Mouse (Mus musculus) G1E (cell line): Measurements from ENCODE around the gene Tbx6. TPM values are rescaled to one million over a fixed set of nuclear protein-coding genes. Genes with fewer than 3 reads are reported as not detected.

ENCODE experiments used
- ATAC-seq: 2 replicates; pipeline ENCODE4 v1.8.0; 2016; ENCODE audit warnings: mild to moderate bottlenecking; ENCODE audit not compliant: insufficient number of reproducible peaks, poor library complexity, low FRiP score, severe bottlenecking; ENCODE audit errors: extremely low read depth
- DNase-seq: peaks from one replicate; pipeline ENCODE4 v3.0.0; 2012; ENCODE audit warnings: low spot score
- H3K27me3 ChIP-seq: 2 replicates; pipeline ENCODE4 v1.6.1; 2012; ENCODE audit warnings: mild to moderate bottlenecking, low read length, inconsistent platforms; ENCODE audit not compliant: insufficient read depth
- H3K36me3 ChIP-seq: replicated peaks from 2 replicates; pipeline ENCODE3; 2012; ENCODE audit warnings: mild to moderate bottlenecking, inconsistent platforms
- H3K4me1 ChIP-seq: 2 replicates; pipeline ENCODE4 v1.6.1; 2012; ENCODE audit warnings: low read depth, low read length, inconsistent platforms, mixed read lengths; ENCODE audit not compliant: insufficient read depth
- H3K4me3 ChIP-seq: 2 replicates; pipeline ENCODE4 v1.5.1; 2012; ENCODE audit warnings: low read depth, mild to moderate bottlenecking, inconsistent platforms, low read length, moderate library complexity, mixed read lengths
- H3K9me3 ChIP-seq: replicated peaks from 2 replicates; pipeline ENCODE4 v1.6.1; 2012; ENCODE audit warnings: inconsistent platforms
- CTCF ChIP-seq: IDR thresholded peaks from 2 replicates; pipeline ENCODE4 v1.5.1; 2012; ENCODE audit warnings: low read depth, low read length, inconsistent platforms, mixed read lengths
- GATA1 ChIP-seq: IDR thresholded peaks from 2 replicates; pipeline ENCODE4 v1.6.1; 2012; ENCODE audit warnings: borderline replicate concordance, low read length, inconsistent platforms, mixed read lengths
- GATA2 ChIP-seq: IDR thresholded peaks from 2 replicates; pipeline ENCODE4 v1.6.1; 2012; ENCODE audit warnings: low read depth, low read length, inconsistent platforms, borderline replicate concordance
- POLR2AphosphoS5 ChIP-seq: IDR thresholded peaks from 2 replicates; pipeline ENCODE4 v1.6.1; 2012; ENCODE audit warnings: low read depth, low read length, inconsistent platforms; ENCODE audit not compliant: insufficient replicate concordance
- TAL1 ChIP-seq: conservative IDR thresholded peaks from 2 replicates; pipeline ENCODE4 v1.6.1; 2012; ENCODE audit warnings: low read depth, low read length, inconsistent platforms, mixed read lengths
- polyA plus RNA-seq: library from polyadenylated mRNA; stranded (reverse); fragments of >175 nt; gene quantifications from 2 replicates; pipeline ENCODE4 v1.2.3, GENCODE M21; 2012
- total RNA-seq, 2 experiments: library from RNA; stranded (forward) in 1 of 2; stranded (reverse) in 1 of 2; fragments of 200-1000 nt in 1 of 2; fragments of >200 nt in 1 of 2; fragmentation: Nextera tagmentation in 1 of 2; gene quantifications; 2 replicates each; pipeline ENCODE4 v1.2.3; 2014 to 2017

Tbx6 gene
- total and polyA plus RNA-seq, 3 experiments = 0.11 to 8.4 (median 1.1) TPM

GRCm38 (mm10) chr7:126833294-126833693 is 52.0 kb downstream of the Tbx6 start:
- no peaks in the 10 kb centered on the region for H3K9me3 ChIP-seq
- H3K27me3 ChIP-seq = peaks cover 60% of the 10 kb centered on the region
- H3K4me3 ChIP-seq = no peak overlapping the region
- H3K36me3 ChIP-seq = no peaks in the 10 kb centered on the region
- no peak for TF ChIP-seq GATA2
- no peak for TF ChIP-seq GATA1
- TF ChIP-seq TAL1 = no peak
- TF ChIP-seq POLR2AphosphoS5 = no peak
- TF ChIP-seq CTCF = no peak
- DNase-seq (no peak), ATAC-seq (no peak)
- H3K4me1 ChIP-seq = peaks cover 14% of the 10 kb centered on the region

Other genes with a start within 250 kb of the Tbx6 start
Only the 20 nearest of the 32 such genes appear.
- 13.4 and 24.8 TPM in 2 replicates for gene Nupr1, start 150.6 kb upstream of the Tbx6 start, total RNA-seq (2014; fragmentation: Nextera tagmentation)
- 0.41 and 1.1 TPM in 2 replicates for gene Nupr1, start 150.6 kb upstream of the Tbx6 start, total RNA-seq (2017)
- 9.8 and 11.1 TPM in 2 replicates for gene Nupr1, start 150.6 kb upstream of the Tbx6 start, polyA plus RNA-seq
- gene Sgf29, start 132.2 kb upstream of the Tbx6 start, total RNA-seq (2014; fragmentation: Nextera tagmentation) = 159 and 175 TPM in 2 replicates
- 36.8 and 57.3 TPM in 2 replicates for gene Sgf29, start 132.2 kb upstream of the Tbx6 start, total RNA-seq (2017)
- gene Sgf29, start 132.2 kb upstream of the Tbx6 start, polyA plus RNA-seq = 61.3 and 124 TPM in 2 replicates
- gene Sult1a1, start 105.1 kb upstream of the Tbx6 start, total RNA-seq (2014; fragmentation: Nextera tagmentation) = not detected in 2 replicates
- gene Sult1a1, start 105.1 kb upstream of the Tbx6 start, total RNA-seq (2017) = 0.12 and 0.33 TPM in 2 replicates
- gene Sult1a1, start 105.1 kb upstream of the Tbx6 start, polyA plus RNA-seq = not detected in 2 replicates
- gene Bola2, start 86.1 kb upstream of the Tbx6 start, total RNA-seq (2014; fragmentation: Nextera tagmentation) = 77.5 and 93.8 TPM in 2 replicates
- gene Bola2, start 86.1 kb upstream of the Tbx6 start, total RNA-seq (2017) = 117 and 161 TPM in 2 replicates
- 189 and 303 TPM in 2 replicates for gene Bola2, start 86.1 kb upstream of the Tbx6 start, polyA plus RNA-seq
- 3.5 and 3.8 TPM in 2 replicates for gene Slx1b, start 85.7 kb upstream of the Tbx6 start, total RNA-seq (2014; fragmentation: Nextera tagmentation)
- 4.5 and 7.0 TPM in 2 replicates for gene Slx1b, start 85.7 kb upstream of the Tbx6 start, total RNA-seq (2017)
- 4.9 and 8.1 TPM in 2 replicates for gene Slx1b, start 85.7 kb upstream of the Tbx6 start, polyA plus RNA-seq
- 36.0 and 50.1 TPM in 2 replicates for gene Coro1a, start 73.7 kb upstream of the Tbx6 start, total RNA-seq (2014; fragmentation: Nextera tagmentation)
- 162 and 174 TPM in 2 replicates for gene Coro1a, start 73.7 kb upstream of the Tbx6 start, total RNA-seq (2017)
- 178 and 186 TPM in 2 replicates for gene Coro1a, start 73.7 kb upstream of the Tbx6 start, polyA plus RNA-seq
- gene Mapk3, start 21.9 kb upstream of the Tbx6 start, total RNA-seq (2014; fragmentation: Nextera tagmentation) = 66.4 and 91.6 TPM in 2 replicates
- gene Mapk3, start 21.9 kb upstream of the Tbx6 start, total RNA-seq (2017) = 18.2 and 18.4 TPM in 2 replicates
- gene Mapk3, start 21.9 kb upstream of the Tbx6 start, polyA plus RNA-seq = 65.1 and 68.8 TPM in 2 replicates
- gene Gdpd3, start 15.1 kb upstream of the Tbx6 start, total RNA-seq (2014; fragmentation: Nextera tagmentation) = 28.9 and 29.9 TPM in 2 replicates
- 15.4 and 17.9 TPM in 2 replicates for gene Gdpd3, start 15.1 kb upstream of the Tbx6 start, total RNA-seq (2017)
- gene Gdpd3, start 15.1 kb upstream of the Tbx6 start, polyA plus RNA-seq = 4.9 and 6.1 TPM in 2 replicates
- gene Ypel3, start 4.5 kb upstream of the Tbx6 start, total RNA-seq (2014; fragmentation: Nextera tagmentation) = 41.6 and 86.7 TPM in 2 replicates
- gene Ypel3, start 4.5 kb upstream of the Tbx6 start, total RNA-seq (2017) = 20.2 and 23.1 TPM in 2 replicates
- 78.1 and 78.3 TPM in 2 replicates for gene Ypel3, start 4.5 kb upstream of the Tbx6 start, polyA plus RNA-seq
- gene Ppp4c, start 11.0 kb downstream of the Tbx6 start, total RNA-seq (2014; fragmentation: Nextera tagmentation) = 126 and 176 TPM in 2 replicates
- gene Ppp4c, start 11.0 kb downstream of the Tbx6 start, total RNA-seq (2017) = 186 and 199 TPM in 2 replicates
- gene Ppp4c, start 11.0 kb downstream of the Tbx6 start, polyA plus RNA-seq = 169 and 192 TPM in 2 replicates
- not detected in 2 replicates for gene Fam57b, start 16.2 kb downstream of the Tbx6 start, total RNA-seq (2014; fragmentation: Nextera tagmentation)
- 0.05 TPM in 1 of 2 replicates, not detected in the other for gene Fam57b, start 16.2 kb downstream of the Tbx6 start, total RNA-seq (2017)
- gene Fam57b, start 16.2 kb downstream of the Tbx6 start, polyA plus RNA-seq = 0.02 and 0.06 TPM in 2 replicates
- gene 4930451I11Rik, start 50.2 kb downstream of the Tbx6 start, total RNA-seq (2014; fragmentation: Nextera tagmentation) = not detected in 2 replicates
- gene 4930451I11Rik, start 50.2 kb downstream of the Tbx6 start, total RNA-seq (2017) = not detected in 2 replicates
- gene 4930451I11Rik, start 50.2 kb downstream of the Tbx6 start, polyA plus RNA-seq = not detected in 2 replicates
- gene Doc2a, start 65.9 kb downstream of the Tbx6 start, total RNA-seq (2014; fragmentation: Nextera tagmentation) = not detected in 2 replicates
- gene Doc2a, start 65.9 kb downstream of the Tbx6 start, total RNA-seq (2017) = 0.11 and 0.23 TPM in 2 replicates
- not detected in 2 replicates for gene Doc2a, start 65.9 kb downstream of the Tbx6 start, polyA plus RNA-seq
- 46.8 and 53.2 TPM in 2 replicates for gene Hirip3, start 80.5 kb downstream of the Tbx6 start, total RNA-seq (2014; fragmentation: Nextera tagmentation)
- gene Hirip3, start 80.5 kb downstream of the Tbx6 start, total RNA-seq (2017) = 90.4 and 115 TPM in 2 replicates
- gene Hirip3, start 80.5 kb downstream of the Tbx6 start, polyA plus RNA-seq = 158 and 159 TPM in 2 replicates
- gene Ino80e, start 80.9 kb downstream of the Tbx6 start, total RNA-seq (2014; fragmentation: Nextera tagmentation) = 106 and 136 TPM in 2 replicates
- gene Ino80e, start 80.9 kb downstream of the Tbx6 start, total RNA-seq (2017) = 50.7 and 60.3 TPM in 2 replicates
- gene Ino80e, start 80.9 kb downstream of the Tbx6 start, polyA plus RNA-seq = 893 and 1,187 TPM in 2 replicates
- 42.9 and 53.6 TPM in 2 replicates for gene Taok2, start 103.2 kb downstream of the Tbx6 start, total RNA-seq (2014; fragmentation: Nextera tagmentation)
- 36.2 and 38.3 TPM in 2 replicates for gene Taok2, start 103.2 kb downstream of the Tbx6 start, total RNA-seq (2017)
- 181 and 222 TPM in 2 replicates for gene Taok2, start 103.2 kb downstream of the Tbx6 start, polyA plus RNA-seq
- 33.6 and 38.7 TPM in 2 replicates for gene Tmem219, start 141.4 kb downstream of the Tbx6 start, total RNA-seq (2014; fragmentation: Nextera tagmentation)
- gene Tmem219, start 141.4 kb downstream of the Tbx6 start, total RNA-seq (2017) = 32.9 and 42.2 TPM in 2 replicates
- gene Tmem219, start 141.4 kb downstream of the Tbx6 start, polyA plus RNA-seq = 66.6 and 86.4 TPM in 2 replicates
- 22.4 and 25.3 TPM in 2 replicates for gene Kctd13, start 147.4 kb downstream of the Tbx6 start, total RNA-seq (2014; fragmentation: Nextera tagmentation)
- gene Kctd13, start 147.4 kb downstream of the Tbx6 start, total RNA-seq (2017) = 6.2 and 8.6 TPM in 2 replicates
- 23.4 and 30.7 TPM in 2 replicates for gene Kctd13, start 147.4 kb downstream of the Tbx6 start, polyA plus RNA-seq
- gene Asphd1, start 168.1 kb downstream of the Tbx6 start, total RNA-seq (2014; fragmentation: Nextera tagmentation) = not detected in 2 replicates
- not detected in 2 replicates for gene Asphd1, start 168.1 kb downstream of the Tbx6 start, total RNA-seq (2017)
- not detected in 2 replicates for gene Asphd1, start 168.1 kb downstream of the Tbx6 start, polyA plus RNA-seq
- 4.2 and 8.0 TPM in 2 replicates for gene Sez6l2, start 169.1 kb downstream of the Tbx6 start, total RNA-seq (2014; fragmentation: Nextera tagmentation)
- 0.22 and 0.46 TPM in 2 replicates for gene Sez6l2, start 169.1 kb downstream of the Tbx6 start, total RNA-seq (2017)
- gene Sez6l2, start 169.1 kb downstream of the Tbx6 start, polyA plus RNA-seq = 0.32 and 0.34 TPM in 2 replicates